Mouse (Mus musculus): ENCODE results near the gene Ccdc167. TPM values are rescaled to one million over a fixed set of nuclear protein-coding genes. Genes with fewer than 3 reads are reported as not detected.

Ccdc167 gene
- polyA plus RNA-seq, 1 experiment from 2014 or later: 13.0 TPM

DNA sequence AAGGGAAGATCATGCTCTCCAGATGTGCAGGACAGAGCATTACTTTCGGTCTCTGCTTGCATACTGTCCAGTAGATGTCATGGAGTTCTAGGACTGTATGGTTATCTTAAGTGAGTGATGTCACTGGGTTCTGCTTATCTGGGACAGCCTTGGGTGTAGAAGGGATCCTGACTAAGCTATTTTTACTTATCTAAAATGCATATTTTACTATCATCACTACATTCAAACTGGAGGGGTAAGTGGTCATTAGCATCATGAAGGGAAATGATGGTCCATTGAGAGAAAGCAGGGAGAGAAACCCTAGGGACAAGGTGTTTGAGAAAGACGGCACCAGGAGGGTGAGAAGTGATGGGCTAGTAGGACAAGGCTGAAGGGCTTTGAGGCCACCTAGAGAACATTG, 58.6 kb downstream of the Ccdc167 start:
- ATAC-seq (ENCODE audit: low read depth): no peak
- WGBS: 82% methylated on average over 2 of the region's 2 CpGs
- Histone ChIP-seq H3K9me3 (no peaks in the 10 kb centered on the region), H3K4me2 (no peak overlapping the region), H3K4me3 (no peak overlapping the region), H3K27ac (replicated peaks) (no peak overlapping the region), H3K36me3 (peaks cover 2% of the 10 kb centered on the region), H3K4me1 (replicated peaks) (peaks cover 9% of the 10 kb centered on the region), H3K27me3 (no peaks in the 10 kb centered on the region), H3K9ac (no peak overlapping the region)

DNA sequence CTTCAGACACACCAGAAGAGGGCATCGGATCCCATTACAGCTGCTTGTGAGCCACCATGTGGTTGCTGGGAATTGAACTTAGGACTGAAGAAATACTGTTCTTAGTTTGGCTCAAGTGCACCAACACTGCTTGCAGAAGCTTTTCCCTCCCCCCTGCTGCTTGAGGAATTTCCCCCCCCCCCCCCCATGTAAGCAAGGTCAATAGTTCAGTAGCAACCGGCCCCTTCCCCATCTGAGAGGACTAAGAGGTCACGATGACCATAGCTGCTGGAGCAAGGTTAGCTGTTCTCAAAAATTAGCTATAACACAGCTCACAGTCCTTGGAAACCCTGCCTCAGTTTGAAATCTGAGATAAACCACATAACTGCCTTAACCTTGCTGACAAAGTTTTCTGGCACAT, 74.6 kb downstream of the Ccdc167 start:
- Histone ChIP-seq H3K4me3 (no peak overlapping the region), H3K4me1 (replicated peaks) (0 out of 2 replicates have a peak, but pooled peaks cover 6% of the 10 kb centered on the region), H3K27ac (replicated peaks) (no peak overlapping the region), H3K4me2 (no peak overlapping the region), H3K36me3 (peaks cover 72% of the 10 kb centered on the region), H3K27me3 (no peaks in the 10 kb centered on the region), H3K9me3 (no peaks in the 10 kb centered on the region), H3K9ac (no peak overlapping the region)
- no peak for ATAC-seq (ENCODE audit: low read depth)
- WGBS: 72% methylated on average over 3 of the region's 3 CpGs

DNA sequence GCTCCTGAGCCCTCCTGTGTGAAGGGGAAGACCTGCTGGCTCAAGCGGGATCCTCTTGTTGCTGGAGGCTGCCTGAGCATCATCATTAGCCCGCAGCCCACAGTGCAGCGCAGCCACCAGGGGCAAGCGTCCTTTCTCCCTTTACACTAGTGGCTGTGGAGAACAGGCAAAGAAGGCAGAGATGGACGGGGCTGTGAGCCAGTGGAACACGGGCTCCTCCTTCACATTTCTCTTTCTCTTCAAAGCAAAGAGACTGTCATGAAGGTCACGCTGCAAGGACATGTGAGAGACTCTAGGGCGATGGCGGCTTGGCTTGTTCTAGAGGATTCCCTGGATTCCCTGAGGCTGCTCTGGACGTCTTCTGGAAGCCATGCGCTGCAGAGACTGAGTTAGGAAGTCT, 75.9 kb downstream of the Ccdc167 start:
- no peak overlapping the region for H3K4me3 ChIP-seq
- H3K27me3 ChIP-seq: no peaks in the 10 kb centered on the region
- no peak for ATAC-seq (ENCODE audit: low read depth)
- 95% methylated on average over 11 of the region's 11 CpGs for WGBS
- H3K4me2 ChIP-seq: no peak overlapping the region
- H3K4me1 ChIP-seq (replicated peaks): 0 out of 2 replicates have a peak, but pooled peaks cover 6% of the 10 kb centered on the region
- H3K36me3 ChIP-seq: peaks cover 76% of the 10 kb centered on the region
- no peaks in the 10 kb centered on the region for H3K9me3 ChIP-seq
- no peak overlapping the region for H3K27ac ChIP-seq (replicated peaks)
- no peak overlapping the region for H3K9ac ChIP-seq

DNA sequence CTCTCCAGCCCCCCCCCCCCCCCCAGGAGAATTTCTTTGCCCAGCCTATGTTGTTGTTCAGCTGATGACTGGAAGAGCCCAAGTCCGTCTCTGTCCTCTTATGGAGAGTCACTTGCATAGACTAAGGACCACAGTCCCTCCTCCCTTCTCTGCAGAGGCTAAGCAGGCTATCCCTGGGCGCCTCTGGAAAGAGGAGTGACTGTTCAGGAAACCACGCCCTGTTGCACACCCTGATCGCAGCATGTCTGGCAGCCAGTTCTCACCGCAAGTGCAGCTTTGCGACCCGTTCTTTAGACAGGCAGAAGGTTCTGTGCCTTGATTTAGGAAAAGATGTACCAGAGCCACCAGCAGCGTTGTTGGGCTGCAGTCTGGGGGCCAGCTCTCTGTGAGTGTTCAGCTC, 78.9 kb downstream of the Ccdc167 start:
- 90% methylated on average over 8 of the region's 8 CpGs for WGBS
- Histone ChIP-seq H3K9ac (no peak overlapping the region), H3K27me3 (no peaks in the 10 kb centered on the region), H3K27ac (replicated peaks) (no peak overlapping the region), H3K36me3 (peaks cover 96% of the 10 kb centered on the region), H3K4me1 (replicated peaks) (no peaks in the 10 kb centered on the region), H3K4me2 (no peak overlapping the region), H3K9me3 (no peaks in the 10 kb centered on the region), H3K4me3 (no peak overlapping the region)
- no peak for ATAC-seq (ENCODE audit: low read depth)

DNA sequence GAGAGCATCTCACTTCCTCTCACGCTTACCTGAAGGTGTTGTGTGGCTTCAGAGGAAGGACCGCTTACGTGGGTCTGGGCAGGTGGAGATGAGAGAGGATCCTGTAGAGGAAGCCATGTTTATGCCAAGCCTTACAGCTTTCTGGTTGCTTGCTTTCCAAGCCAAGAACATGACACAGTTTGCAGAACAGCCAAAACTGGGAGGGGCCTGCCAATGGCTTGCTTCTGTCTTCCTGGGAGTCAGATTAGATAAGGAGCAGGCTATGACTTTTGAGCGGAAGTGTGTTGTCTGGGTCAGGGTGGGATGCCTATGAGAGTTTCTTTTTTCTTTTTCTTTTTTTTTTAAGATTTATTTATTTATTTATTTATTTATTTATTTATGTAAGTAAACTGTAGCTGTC, 79.5 kb downstream of the Ccdc167 start:
- Histone ChIP-seq H3K4me3 (no peak overlapping the region), H3K9me3 (no peaks in the 10 kb centered on the region), H3K36me3 (peaks cover 94% of the 10 kb centered on the region), H3K27ac (replicated peaks) (no peak overlapping the region), H3K4me1 (replicated peaks) (no peaks in the 10 kb centered on the region), H3K9ac (no peak overlapping the region), H3K4me2 (no peak overlapping the region), H3K27me3 (no peaks in the 10 kb centered on the region)
- 97% methylated on average over 4 of the region's 4 CpGs for WGBS
- no peak for ATAC-seq (ENCODE audit: low read depth)

Other genes with a start within 250 kb of the Ccdc167 start
- 12.4 and 14.4 TPM in 2 replicates for gene Pim1, start 226.3 kb downstream of the Ccdc167 start, polyA plus RNA-seq (2015; fragmentation: Nextera tagmentation; extraction: Ambion mirVana)
- not detected in 2 replicates for gene Gm17657, start 167.4 kb downstream of the Ccdc167 start, polyA plus RNA-seq (2015; fragmentation: Nextera tagmentation; extraction: Ambion mirVana)
- gene Tbc1d22b, start 167.3 kb downstream of the Ccdc167 start, polyA plus RNA-seq (2015; fragmentation: Nextera tagmentation; extraction: Ambion mirVana): 24.4 and 24.7 TPM in 2 replicates
- gene Tmem217, start 164.7 kb downstream of the Ccdc167 start, polyA plus RNA-seq (2015; fragmentation: Nextera tagmentation; extraction: Ambion mirVana): 1.1 and 1.9 TPM in 2 replicates
- gene Rnf8, start 102.3 kb downstream of the Ccdc167 start, polyA plus RNA-seq (2015; fragmentation: Nextera tagmentation; extraction: Ambion mirVana): 75.5 and 94.0 TPM in 2 replicates
- 2.3 and 3.7 TPM in 2 replicates for gene Gm28043, start 102.2 kb downstream of the Ccdc167 start, polyA plus RNA-seq (2015; fragmentation: Nextera tagmentation; extraction: Ambion mirVana)
- 127 and 131 TPM in 2 replicates for gene Cmtr1, start 56.4 kb downstream of the Ccdc167 start, polyA plus RNA-seq (2015; fragmentation: Nextera tagmentation; extraction: Ambion mirVana)